Mouse (Mus musculus): ENCODE measurements around the gene Dnal4.
"Not testable (repeated sequence)": the region's sequence is repeated elsewhere in the genome, so short reads cannot be mapped to it uniquely, and the experiment has no call there.

The Dnal4 gene

DNA sequence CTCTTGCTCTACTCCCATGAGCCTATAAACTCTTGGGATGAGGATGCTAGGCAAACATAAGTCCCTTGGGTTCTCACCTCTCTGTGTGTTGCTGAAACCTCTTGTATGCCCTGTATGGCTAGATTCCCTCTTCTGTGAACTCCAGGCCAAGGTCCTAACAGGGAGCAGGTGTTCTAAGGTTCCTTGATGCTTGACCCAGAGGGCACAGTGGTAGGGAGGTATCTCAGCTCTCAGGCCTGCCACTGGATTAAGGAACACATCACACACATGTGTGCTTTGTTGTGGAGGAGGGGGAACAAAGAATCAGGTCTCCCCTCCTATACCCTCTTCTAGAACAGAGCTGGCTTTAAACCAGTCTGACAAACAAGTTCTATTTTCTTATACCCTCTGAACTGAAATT is at the start of gene Dnal4:
Gene Dnal4 (minus strand): TSS at position 101 of the 400 bp plus-strand sequence.
- DNase-seq (ENCODE audit: low spot score) = no peak

DNA sequence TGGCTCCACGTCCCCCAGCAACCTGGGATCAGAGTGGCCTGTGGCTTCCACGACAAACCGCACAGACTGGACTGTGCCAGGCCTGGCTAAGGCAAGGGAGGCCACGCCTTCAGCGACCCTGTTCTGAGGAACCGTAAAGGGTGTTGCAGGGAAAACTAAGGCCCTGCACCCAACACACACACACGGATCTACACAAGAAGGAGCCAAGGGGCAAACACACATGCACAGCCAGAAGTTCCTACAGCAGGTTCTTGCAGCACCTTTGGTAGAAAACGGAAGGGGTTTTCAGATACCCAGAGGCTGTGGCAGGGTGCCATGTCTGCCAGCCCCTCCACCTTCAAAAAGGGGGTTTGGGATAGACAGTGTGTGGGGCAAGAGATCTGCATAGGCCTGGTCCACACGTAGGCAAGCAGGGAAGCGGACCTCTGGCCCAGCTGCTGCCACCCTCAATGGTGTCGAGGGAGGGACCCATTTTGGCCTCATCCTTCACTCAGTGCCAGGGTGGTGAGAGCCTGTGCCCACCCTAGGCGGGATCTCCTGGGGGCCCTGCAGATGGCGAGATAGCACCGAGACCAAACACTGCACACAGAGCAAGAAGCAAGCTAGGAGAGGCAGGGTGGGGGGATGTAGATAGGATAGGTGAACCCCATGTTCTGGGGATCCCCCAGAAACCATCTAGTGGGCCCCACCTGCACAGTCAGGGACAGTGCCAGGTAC is 49.6 kb upstream of the Dnal4 start:
- DNase-seq (ENCODE audit: low spot score) = no peak

DNA sequence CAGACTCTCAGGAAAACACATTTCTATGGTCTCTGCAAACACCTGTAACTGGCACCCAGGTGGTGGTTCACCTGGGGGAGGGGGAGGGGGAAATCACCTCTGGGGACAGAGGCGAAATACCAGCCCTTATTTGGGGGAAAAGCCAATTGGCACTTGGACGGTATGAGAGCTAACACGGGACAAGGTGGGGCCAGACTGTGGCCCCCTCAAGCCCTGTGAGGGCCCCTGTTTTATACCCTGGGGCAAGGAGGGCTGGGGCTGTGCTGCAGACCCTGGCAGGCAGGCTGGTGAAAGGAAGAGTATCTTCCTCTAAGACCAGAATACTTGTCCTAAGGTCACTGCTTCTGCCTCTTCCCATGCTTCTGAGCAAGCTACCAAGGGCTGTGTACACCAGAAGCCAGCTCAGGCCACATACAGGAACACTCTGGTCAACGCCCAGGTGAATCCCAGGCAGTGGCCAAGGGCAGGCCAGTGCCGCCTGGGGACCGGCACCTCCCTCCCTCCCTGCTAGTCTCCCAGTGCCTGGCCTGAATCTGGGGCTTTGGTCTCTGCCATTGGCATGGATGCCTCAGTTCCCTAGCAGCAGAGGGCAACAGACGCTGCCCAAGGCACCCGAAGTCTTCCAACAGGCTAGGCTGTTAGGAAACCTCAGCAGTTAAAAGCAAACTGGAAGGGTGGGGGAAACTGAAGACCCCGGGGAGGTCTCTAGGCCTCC is 48.7 kb upstream of the Dnal4 start:
- no peak for DNase-seq (ENCODE audit: low spot score)

DNA sequence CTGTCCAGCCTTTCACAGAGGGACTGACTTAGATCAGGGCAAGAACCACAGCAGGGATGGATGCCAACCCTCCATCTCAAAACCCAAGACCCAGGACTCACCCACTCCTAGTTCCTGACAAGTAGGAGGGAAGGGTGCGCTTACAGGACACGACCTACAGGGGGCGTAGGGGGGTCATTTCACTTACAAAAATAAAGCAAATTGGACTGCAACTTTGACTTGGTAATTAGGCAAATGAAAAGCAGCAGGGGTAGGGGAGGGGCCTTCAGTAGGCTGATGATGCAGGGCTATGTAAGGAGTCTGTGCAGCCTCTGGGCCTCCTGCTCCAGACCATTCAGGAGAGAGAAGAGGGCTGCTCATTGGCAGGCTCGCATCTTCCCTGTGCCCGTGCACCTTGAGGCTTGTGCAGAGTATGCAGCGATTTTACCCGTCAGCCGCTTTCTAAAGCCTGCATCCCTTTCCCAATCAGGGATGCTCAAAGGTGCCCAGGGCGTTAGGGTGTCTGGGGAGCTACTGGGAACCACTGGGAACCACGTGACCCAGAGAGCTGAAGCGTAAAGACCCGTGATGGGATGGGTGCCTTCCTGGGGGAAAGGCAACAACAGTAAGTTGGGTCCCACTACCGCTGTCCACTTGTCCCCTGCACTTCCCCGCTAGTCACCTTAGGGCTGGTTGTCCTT is 47.6 kb upstream of the Dnal4 start:
- no peak for DNase-seq (ENCODE audit: low spot score)

DNA sequence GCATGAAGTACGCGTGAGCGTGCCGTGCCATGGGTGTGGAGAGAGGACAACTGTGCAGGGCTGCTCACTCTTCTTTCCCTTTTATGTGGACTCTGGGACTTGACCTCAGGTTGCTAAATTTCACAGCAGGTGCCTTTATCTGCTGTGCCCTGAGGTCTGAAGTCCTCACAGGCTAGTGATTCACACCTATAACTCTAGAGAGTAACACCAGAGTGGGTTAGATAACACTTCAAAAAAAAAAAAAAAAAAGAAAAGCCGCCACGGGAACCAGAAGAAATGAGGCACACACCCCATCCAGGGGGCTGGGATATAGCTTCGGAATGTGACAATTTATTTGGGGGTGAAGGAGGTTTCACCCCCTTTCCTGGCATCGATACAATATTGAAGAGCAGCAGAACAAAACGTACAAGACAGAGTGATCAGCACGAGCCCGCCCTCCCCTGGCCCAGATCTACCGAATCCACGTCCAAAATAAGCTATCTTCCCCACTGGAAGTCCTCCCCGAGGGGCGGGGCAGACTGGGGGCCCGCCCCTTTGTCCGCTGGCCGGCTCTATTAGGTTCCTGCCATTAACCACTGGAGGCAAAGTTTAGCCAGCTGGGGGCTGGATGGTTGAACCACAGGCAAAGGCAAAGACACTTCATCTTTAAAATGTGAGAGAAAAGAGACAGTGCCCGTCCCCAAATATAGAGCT is 46.1 kb upstream of the Dnal4 start:
- DNase-seq (ENCODE audit: low spot score) = no peak

DNA sequence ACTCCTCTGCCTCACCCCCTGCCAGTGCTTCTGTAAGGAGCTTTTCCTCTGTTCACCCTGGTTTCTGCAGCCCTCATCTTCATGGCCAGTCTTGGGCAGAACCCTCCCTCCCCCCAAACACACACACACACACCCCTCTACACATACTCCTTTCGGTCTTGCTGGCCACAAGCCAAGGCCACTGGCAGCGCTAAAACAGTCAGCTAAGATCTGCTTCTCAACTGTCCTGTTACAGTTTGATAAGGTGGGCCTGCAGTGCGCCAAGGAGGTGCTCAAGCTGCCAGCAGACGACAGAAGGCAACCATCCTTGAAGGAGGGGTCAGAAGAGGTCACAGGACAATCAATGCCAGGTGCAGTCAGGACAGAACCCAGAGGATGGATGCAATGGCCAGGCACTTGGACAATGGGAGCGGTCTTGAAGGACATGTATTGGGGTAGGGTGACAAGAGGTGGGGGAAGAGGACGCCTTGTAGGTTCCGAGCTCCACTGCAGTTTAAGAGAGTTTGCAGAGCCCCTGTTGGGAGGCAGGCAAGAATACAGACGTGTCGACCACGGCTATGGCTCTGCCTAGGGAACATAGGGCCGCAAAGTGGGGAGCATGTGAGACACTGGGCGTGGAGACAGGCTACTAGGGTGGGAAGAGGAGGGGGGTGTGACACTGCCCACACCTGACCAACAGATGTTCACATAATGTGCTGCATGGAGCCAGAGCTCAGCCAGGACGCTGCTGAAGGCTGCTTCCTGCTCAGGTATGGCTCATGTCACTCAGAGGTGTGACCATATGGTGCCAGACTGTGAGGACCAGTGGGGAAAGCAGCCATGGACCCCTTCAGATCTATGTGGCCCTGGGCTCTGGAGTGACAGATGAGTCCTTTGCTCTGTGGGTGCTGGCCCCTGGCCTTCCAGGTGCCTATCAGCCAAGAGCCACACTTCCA is 44.9 kb upstream of the Dnal4 start:
- DNase-seq (ENCODE audit: low spot score) = no peak

DNA sequence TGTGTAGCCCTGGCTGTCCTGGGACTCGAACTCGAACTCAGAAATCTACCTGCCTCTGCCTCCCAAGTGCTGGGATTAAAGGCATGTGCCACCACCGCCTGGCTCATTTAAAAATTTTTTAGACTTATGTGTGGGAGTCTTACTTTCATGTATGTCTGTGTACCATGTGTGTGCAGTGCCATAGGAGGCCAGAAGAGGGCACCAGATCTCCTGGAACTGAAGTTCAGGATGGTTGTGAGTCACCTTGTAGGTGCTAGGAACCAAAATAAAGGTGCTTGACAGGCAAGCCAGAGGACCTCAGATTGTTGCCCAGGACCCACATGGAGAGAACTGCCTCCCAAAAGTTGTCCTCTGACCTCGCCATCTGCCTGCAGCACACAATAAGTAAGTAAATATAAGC is 40.7 kb upstream of the Dnal4 start:
- no peak for DNase-seq (ENCODE audit: low spot score)

DNA sequence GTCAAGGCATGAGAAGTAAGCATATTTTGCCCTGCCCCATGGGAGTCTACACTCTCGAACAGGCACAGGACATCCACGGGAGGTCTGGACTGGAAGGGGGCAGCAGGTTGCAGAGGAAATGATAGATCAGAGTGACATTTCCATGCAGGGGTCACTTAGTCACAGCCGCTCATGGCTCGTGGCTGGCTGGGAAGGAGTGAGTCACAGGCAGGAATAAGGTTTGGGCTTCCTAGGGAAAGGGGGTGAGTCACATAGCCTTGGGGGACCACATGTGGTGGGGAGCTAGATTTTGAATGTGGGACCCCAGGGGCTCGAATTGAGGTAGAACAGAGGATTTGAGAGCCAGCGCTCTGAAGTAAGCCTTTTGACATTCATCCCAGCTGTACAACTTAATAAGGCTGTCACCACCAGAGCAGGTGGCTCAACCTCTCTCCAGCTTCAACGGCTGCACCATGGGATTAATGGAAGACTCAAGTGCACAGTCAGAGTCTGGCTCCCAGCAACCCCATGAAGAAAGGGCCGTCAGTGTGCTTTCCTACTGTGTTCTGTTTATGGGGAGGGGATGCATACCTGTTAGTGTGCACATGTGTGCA is 36.1 kb upstream of the Dnal4 start:
- no peak for DNase-seq (ENCODE audit: low spot score)

DNA sequence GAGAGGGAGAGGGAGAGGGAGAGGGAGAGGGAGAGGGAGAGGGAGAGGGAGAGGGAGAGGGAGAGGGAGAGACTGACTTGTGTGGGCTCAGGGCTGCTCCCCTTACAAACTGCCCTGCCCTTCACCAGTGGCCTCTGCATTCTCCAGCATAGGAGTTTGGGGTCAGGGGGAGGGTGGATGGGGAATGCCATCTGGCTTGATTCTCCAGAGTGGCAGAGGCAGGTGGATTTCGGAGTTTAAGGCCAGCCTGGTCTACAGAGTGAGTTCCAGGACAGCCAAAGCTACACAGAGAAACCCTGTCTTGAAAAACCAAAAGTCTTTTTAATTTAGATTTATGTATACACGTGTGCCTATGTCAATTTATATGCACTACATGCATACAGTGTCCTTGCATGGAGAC is 35.2 kb upstream of the Dnal4 start:
- DNase-seq (ENCODE audit: low spot score) = not testable (repeated sequence)

DNA sequence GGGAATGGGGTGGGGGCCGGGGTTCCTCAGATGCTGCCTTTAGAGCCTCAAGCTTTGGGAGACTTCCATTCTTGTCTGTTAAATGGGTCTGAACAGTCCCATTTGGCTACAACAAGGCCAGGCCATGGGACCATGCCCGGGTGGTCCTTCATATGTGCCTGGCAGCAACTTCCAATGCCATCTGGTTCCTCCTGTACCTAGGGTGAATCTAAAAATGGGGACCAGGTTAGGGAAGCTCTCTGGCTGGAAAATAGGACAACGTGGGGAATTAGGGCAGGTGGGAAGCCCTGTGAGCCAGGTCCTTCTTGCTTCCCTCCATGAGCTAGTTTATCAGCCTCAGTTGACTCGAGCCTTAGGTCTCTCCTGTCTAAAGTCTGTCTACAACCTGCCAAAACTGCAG is 33.3 kb upstream of the Dnal4 start:
- DNase-seq (ENCODE audit: low spot score) = no peak

DNA sequence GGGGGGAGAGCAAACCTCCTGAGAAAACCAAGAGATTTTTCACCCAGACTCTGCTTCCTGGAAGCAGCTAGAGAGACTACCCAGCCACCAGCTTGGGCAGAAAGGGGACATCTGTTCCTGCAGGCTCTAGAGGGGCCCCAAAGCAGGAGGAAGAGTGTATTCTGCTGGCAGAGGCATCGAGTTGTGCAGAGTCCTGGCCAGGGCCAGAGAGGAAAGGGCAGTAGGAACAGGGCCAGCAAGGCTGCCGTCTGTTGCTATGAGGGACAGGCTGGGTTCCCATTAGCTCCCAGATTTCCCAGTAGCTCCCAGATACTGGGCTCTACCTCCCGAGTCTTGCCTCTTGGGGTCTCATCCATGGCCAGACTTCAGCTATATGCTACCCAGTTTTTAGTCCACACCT is 32.4 kb upstream of the Dnal4 start:
- no peak for DNase-seq (ENCODE audit: low spot score)

DNA sequence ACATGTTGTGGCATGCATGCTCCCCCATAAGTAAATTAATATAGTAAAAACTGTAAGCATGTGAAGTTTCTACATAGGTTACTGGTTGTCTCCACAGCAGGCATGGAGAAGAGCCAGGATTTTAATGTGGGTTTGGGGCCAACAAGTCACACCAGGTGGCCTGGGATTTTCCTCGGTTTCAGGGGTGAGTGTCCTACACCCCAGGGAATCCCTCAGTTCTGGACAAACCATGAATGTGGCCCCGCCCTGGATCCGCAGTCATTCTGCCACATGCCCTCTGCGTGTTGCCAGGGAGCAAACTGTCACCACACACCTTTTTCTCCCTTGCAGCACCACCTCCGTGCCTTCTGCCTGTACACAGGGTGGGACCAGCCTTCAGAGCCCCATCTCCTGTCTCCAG is 31.0 kb upstream of the Dnal4 start:
- no peak for DNase-seq (ENCODE audit: low spot score)

DNA sequence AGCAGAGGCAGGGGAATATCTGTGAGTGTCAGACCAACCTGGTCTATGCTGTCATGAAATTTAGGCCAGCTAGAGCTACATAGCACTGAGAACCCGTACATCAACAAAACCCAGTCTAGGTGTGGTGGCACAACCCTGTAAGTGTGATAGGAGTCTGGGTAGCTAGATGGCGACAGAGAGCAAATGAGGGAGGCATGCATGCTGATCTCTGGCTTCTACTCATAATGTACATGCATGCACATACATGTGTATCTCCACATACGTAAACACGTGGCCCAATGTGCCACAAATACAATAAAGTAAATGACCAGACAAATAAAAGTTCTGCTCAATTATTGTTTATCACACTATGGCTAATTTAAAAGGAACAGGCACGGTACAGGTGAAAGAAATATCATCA is 30.5 kb upstream of the Dnal4 start:
- DNase-seq (ENCODE audit: low spot score) = no peak

DNA sequence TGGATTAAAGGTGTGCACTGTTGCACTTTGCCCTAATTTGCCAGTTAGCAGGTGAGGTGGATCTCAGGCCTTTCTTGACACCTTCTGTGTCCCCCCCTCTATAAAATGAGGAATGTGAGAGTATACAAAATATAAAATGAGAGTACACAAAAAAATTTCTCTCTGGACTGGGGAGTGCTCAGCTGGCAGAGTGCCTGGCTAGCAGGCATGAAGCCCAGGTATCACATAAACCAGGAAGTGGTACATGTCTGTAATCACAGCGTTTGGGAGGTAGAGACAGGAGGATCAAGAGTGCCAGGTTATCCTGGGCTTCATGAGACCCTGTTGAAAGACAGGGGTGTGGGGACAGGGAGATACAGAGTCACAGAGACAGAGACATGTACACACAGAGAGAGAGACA is 29.4 kb upstream of the Dnal4 start:
- no peak for DNase-seq (ENCODE audit: low spot score)

DNA sequence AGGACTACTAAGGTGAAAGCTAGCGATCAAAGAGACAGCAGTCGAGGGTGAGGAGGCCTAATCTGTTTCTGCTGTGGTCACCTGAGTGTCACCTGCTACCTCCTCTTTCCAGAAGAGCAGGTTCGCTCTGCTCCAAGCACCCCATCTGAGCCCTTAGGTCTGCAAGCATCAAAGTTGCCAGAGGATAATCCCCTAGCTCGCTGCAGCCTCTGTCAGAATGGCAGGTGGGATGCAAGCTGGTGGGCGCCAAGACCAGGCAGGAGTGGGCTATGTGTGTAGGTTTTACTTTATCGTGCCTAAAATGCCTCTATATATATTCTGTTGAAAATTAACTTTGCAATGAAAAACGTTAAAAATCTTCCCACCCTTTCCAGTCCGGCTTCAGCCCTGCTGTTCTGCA is 27.6 kb upstream of the Dnal4 start:
- no peak for DNase-seq (ENCODE audit: low spot score)

DNA sequence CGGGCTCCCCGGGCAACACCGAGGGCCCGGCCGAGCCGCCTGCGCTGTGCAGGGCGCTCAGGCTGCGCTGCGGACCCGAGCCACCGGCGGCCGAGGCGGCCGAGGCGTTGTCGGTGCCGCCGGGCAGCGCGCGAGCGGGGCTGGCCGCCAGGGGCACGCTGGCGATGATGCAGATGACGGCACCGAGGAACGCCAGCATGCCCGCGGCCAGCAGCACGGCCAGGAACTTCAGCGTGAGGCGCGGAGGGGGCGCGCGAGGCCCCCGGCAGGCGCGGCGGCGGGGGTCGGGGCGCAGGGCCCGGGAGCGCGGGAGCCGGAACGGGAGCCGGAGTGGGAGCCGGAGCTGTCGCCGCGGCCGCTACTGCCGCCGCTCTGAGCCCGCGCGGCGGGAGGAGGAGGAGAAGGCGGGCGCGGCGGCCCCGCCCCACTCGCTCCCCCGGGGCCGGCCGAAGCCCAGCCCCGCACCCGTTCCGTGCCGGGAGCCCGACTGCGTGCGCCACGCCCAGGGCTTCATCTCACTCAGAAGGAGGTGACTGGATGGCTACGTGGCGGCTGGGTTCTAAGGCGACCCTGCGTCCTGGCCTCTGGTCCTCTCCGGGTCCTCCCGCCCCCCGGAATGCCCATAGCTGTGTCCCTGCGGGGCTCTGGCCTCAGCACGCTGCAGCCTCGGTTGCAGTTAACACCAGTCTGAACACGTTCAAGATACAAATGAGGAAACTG is 26.9 kb upstream of the Dnal4 start, which contains the start of gene Nptxr:
Gene Nptxr (minus strand): TSS at position 415 of the 720 bp plus-strand sequence.
- no peak for DNase-seq (ENCODE audit: low spot score)

DNA sequence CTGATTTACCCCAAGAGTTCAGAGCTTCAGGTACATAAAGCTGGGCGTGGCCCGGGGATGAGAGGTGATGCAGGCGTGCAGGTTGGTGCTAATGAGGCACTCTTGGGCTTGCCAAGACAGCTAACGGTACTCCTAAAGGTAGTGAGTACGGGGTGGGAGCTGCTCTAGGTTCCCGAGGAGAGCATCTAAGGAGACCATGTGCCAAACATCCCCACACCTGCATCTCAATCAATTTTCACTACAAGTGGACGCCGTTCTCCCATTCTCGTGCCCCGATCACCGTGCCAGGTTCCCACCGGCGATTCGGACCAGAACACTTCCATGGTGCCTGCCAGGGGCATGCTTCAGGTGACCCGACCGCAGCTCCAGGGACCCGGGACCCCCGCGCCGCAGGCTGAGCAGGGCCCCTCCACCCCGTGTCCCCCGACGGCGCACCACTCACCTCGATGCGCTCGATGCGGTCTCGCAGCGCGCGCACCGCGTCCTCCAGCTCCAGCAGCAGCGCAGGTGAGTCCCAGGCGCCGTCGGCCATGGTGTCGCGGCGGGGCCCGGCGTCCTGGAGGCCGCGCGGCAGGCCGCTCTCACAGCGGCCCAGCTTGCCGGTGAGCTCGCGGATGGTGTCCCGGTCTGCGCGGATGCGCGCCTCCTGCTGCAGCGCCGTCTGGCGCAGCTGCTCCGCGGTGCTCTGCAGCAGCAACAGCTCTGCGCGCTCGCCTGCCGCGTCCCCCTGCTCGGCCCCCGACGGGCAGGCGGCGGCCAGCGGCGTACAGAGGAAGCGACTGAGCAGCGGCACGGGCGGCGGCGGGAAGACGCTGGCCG is 26.1 kb upstream of the Dnal4 start:
- no peak for DNase-seq (ENCODE audit: low spot score)

DNA sequence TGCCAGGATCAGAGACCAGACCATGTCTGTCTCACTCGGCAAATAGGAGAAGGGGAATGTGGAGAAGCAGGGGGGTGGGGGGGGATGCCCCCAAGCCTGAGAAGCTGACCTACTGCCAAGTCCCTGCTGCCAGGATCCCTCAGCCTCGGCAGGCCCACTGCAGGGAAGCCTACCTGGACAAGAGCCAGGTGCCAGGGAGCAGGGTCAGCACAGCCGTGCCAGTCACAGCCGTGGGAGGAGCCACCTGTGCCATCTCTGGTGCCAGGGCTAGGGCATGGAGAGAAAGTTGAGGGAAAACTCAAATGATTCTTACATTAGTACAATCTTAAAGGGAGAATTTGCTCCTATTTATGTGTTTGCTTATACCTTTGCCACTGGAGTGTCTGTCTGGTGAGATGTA is 24.7 kb upstream of the Dnal4 start:
- no peak for DNase-seq (ENCODE audit: low spot score)

DNA sequence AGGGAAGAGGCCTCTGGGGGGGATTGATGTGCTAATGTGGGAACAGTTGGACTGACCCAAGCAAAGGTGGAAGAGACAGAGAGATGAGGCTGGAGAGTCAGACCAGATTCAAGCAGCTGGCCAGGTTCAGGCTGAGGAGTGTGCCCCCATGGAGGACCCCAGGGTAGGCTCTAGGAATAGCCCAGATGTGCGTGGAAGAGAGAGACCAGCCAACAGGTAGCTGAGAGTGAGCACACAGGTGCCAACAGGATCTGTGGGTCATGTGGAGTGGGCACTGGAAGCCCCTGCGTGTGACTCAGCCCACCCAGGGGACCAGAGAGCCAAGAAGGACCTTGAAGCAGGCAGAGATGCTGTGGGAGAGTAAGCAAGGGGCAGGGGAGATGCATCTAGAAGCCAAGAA is 24.0 kb upstream of the Dnal4 start:
- no peak for DNase-seq (ENCODE audit: low spot score)

DNA sequence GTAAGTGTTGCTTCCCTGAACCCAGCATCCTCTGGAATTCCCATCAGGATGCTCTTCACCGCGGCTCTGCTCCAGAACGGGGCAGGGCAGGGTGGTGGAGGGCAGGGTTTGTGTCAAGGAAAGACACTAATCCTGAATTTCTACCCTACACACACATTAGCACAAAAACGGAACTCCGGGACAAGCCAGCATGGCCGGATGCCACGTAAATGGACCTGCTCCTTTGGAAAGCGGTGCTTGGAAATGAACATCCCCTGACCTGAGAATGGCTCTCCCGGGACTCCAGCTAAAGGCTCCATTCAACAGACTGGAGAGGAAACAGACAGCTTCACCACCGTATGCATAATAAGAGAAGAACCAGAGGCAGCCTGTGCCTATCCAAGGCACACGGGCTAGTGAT is 23.1 kb upstream of the Dnal4 start:
- no peak for DNase-seq (ENCODE audit: low spot score)

Measured in urinary bladder, postnatal 10 days (tissue).